Mouse (Mus musculus) neural tube, embryonic 15.5 days (tissue): ENCODE measurements at regions not wholly inside any gene's neighbourhood (a gene's known extent, or its start where the extent isn't known, plus 50 kb on each side); places are given as distances from the start of the nearest gene placed in this dataset.

Experiments
- ATAC-seq: fragments of 200-750 bp; cut with Nextera tagmentation; 2 replicates; pipeline ENCODE4 v1.8.0; 2017; ENCODE audit warnings: mild to moderate bottlenecking, moderate TSS enrichment, moderate library complexity; ENCODE audit not compliant: low FRiP score
- H3K27ac ChIP-seq: fragments of 300-500 bp; sonication (generic); replicated peaks from 2 replicates; pipeline ENCODE4 v1.5.1; 2015; ENCODE audit warnings: mild to moderate bottlenecking, inconsistent platforms
- H3K27me3 ChIP-seq: fragments of 300-500 bp; sonication (generic); replicated peaks from 2 replicates; pipeline ENCODE4 v1.6.1; 2015; ENCODE audit warnings: inconsistent platforms
- H3K36me3 ChIP-seq: fragments of 300-500 bp; sonication (generic); 2 replicates; pipeline ENCODE4 v1.6.1; 2015; ENCODE audit warnings: inconsistent platforms
- H3K4me1 ChIP-seq: fragments of 300-500 bp; sonication (generic); 2 replicates; pipeline ENCODE4 v1.6.1; 2015; ENCODE audit warnings: inconsistent platforms
- H3K4me2 ChIP-seq: fragments of 300-500 bp; sonication (generic); 2 replicates; pipeline ENCODE4 v1.6.1; 2015; ENCODE audit warnings: inconsistent platforms, mild to moderate bottlenecking, moderate library complexity
- H3K4me3 ChIP-seq: fragments of 300-500 bp; sonication (generic); replicated peaks from 2 replicates; pipeline ENCODE4 v1.5.1; 2015; ENCODE audit warnings: mild to moderate bottlenecking, inconsistent platforms
- H3K9ac ChIP-seq: fragments of 300-500 bp; sonication (generic); replicated peaks from 2 replicates; pipeline ENCODE4 v1.6.1; 2015; ENCODE audit warnings: mild to moderate bottlenecking, inconsistent platforms
- H3K9me3 ChIP-seq: fragments of 300-500 bp; sonication (generic); replicated peaks from 2 replicates; pipeline ENCODE4 v1.6.1; 2016; ENCODE audit warnings: inconsistent platforms
- WGBS: fragments of 180-500 bp; shearing (Covaris S2); methylation state at CpG from one replicate; pipeline ENCODE4 v1.1.7; 2015; ENCODE audit warnings: mixed read lengths; 5-methylcytosine and 5-hydroxymethylcytosine counted together

GRCm38 (mm10) chr13:58495390-58496073 is 92.4 kb upstream of the Hnrnpk start:
- WGBS, result 73% methylated on average over 12 of the region's 12 CpGs
- Histone ChIP-seq H3K4me1 (peaks cover 2% of the 10 kb centered on the region; the same call in 1 of the 2 replicates), H3K9ac (no peak overlapping the region), H3K4me3 (no peak overlapping the region), H3K27ac (no peak overlapping the region; the same call in 1 of the 2 replicates), H3K36me3 (no peaks in the 10 kb centered on the region), H3K27me3 (no peaks in the 10 kb centered on the region), H3K9me3 (no peaks in the 10 kb centered on the region), H3K4me2 (no peak overlapping the region)
- no peak for ATAC-seq

DNA sequence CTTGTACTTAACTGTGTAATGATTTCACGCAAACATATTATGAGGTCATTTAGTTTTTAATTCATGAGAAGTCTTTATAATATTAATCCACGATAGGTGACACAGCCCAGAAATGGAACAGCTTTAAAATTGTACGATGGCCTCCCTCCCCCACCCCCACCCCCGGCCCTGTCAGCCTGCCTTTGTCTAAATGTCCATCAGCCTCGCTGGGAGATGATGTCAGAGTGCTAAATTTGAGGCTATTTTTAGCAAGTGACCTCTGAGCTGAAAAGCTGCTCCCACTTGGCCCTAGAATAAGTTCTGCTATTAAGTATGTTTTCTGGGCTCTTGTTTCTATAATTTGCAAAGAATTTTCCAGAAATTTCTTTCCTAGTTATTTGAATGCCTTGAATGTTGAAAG is 91.6 kb upstream of the Hnrnpk start:
- Histone ChIP-seq H3K4me3 (no peak overlapping the region), H3K4me2 (no peak overlapping the region), H3K27me3 (no peaks in the 10 kb centered on the region), H3K4me1 (peaks cover 2% of the 10 kb centered on the region; the same call in 1 of the 2 replicates), H3K27ac (no peak overlapping the region), H3K9me3 (no peaks in the 10 kb centered on the region), H3K9ac (no peak overlapping the region), H3K36me3 (no peaks in the 10 kb centered on the region)
- no peak for ATAC-seq
- 61% methylated on average over 5 of the region's 5 CpGs for WGBS

DNA sequence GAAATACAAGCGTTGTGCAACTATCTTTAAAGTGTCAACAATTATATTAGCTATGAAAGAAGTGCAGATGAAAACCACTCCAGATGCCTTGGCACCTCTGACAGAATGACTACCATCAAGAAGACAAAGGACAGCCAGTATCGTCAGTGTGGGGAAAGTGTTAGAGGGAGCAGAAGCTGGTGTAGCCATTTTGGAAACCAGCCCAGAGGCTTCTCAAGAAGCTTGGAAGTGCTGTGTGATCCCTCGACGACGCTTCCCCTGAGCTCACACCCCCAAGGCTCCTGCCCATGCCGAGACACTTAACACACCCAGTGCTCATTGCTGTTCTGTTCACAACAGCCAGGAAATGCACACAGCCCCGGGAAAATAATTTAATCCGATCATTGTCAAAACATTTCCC is 87.7 kb upstream of the Hnrnpk start:
- Histone ChIP-seq H3K9ac (no peak overlapping the region), H3K4me2 (no peak overlapping the region), H3K4me3 (no peak overlapping the region), H3K27me3 (no peaks in the 10 kb centered on the region), H3K4me1 (peaks cover 6% of the 10 kb centered on the region; the same call in 1 of the 2 replicates), H3K9me3 (no peaks in the 10 kb centered on the region), H3K27ac (no peak overlapping the region), H3K36me3 (no peaks in the 10 kb centered on the region)
- 69% methylated on average over 8 of the region's 8 CpGs for WGBS
- ATAC-seq, result no peak

GRCm38 (mm10) chr13:58485011-58485410 is 81.9 kb upstream of the Hnrnpk start:
- no peak for ATAC-seq
- Histone ChIP-seq H3K36me3 (no peaks in the 10 kb centered on the region), H3K4me1 (peaks cover 17% of the 10 kb centered on the region), H3K4me3 (no peak overlapping the region), H3K27ac (no peak overlapping the region), H3K4me2 (no peak overlapping the region), H3K9me3 (no peaks in the 10 kb centered on the region), H3K9ac (no peak overlapping the region), H3K27me3 (no peaks in the 10 kb centered on the region)
- WGBS, result 62% methylated on average over 10 of the region's 10 CpGs

- Histone ChIP-seq H3K36me3 (no peaks in the 10 kb centered on the region), H3K27ac (no peak overlapping the region), H3K27me3 (no peaks in the 10 kb centered on the region), H3K4me1 (peaks cover 17% of the 10 kb centered on the region), H3K4me2 (no peak overlapping the region), H3K9me3 (no peaks in the 10 kb centered on the region), H3K9ac (no peak overlapping the region), H3K4me3 (no peak overlapping the region)
- no peak for ATAC-seq
- WGBS, result 71% methylated on average over 9 of the region's 9 CpGs
Measured at GRCm38 (mm10) chr13:58482701-58483100, 79.6 kb upstream of the Hnrnpk start.

DNA sequence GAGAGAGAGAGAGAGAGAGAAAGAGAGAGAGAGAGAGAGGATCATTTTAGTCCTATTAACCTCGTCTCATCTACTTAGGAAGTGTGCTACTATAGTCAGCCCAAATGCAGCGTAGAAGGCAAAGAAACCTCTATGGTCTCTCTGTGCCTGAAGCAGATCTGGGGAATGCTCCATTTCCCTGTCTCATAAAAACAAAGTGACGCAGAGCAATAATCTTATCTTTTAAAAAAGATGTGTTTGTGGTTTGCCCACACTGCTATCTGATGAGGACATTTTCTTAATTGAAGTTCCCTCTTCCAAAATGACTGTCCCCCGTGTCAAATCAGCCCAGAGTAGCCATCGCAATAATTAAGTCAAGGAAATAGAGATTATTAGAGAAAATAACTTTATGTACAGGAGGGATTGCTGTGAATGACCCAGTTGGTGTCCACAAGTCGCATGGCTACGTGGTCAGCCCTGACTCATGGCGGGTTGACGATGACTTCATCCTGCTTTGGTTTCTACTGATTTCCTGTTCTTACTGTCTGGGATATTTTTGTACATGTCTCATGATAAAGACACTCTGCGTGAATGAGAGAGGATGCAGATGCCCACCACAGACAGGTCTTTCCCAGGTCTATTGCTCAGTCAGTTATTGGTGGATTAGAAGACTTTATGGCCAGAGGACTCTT is 77.9 kb upstream of the Hnrnpk start:
- Histone ChIP-seq H3K4me2 (no peak overlapping the region), H3K4me1 (peaks cover 12% of the 10 kb centered on the region), H3K4me3 (no peak overlapping the region), H3K9ac (no peak overlapping the region), H3K9me3 (no peaks in the 10 kb centered on the region), H3K27ac (0 out of 2 replicates have a peak overlapping the region, but pooled peaks have one; percentile 3), H3K27me3 (no peaks in the 10 kb centered on the region), H3K36me3 (no peaks in the 10 kb centered on the region)
- ATAC-seq, result peak; percentile 56; the same call in 1 of the 2 replicates
- WGBS, result 71% methylated on average over 10 of the region's 10 CpGs

- Histone ChIP-seq H3K36me3 (no peaks in the 10 kb centered on the region), H3K27me3 (no peaks in the 10 kb centered on the region), H3K9ac (no peak overlapping the region), H3K4me2 (no peak overlapping the region), H3K4me3 (no peak overlapping the region), H3K27ac (0 out of 2 replicates have a peak overlapping the region, but pooled peaks have one; percentile 28), H3K4me1 (peaks cover 12% of the 10 kb centered on the region), H3K9me3 (no peaks in the 10 kb centered on the region)
- WGBS, result 41% methylated on average over 8 of the region's 8 CpGs
- ATAC-seq, result 0 out of 2 replicates have a peak, but pooled peaks have one; percentile 40
Measured at GRCm38 (mm10) chr13:58480388-58480927, 77.3 kb upstream of the Hnrnpk start.

- Histone ChIP-seq H3K4me3 (no peak overlapping the region), H3K27ac (no peak overlapping the region), H3K36me3 (no peaks in the 10 kb centered on the region), H3K9ac (no peak overlapping the region), H3K9me3 (no peaks in the 10 kb centered on the region), H3K4me2 (no peak overlapping the region), H3K27me3 (no peaks in the 10 kb centered on the region), H3K4me1 (peaks cover 12% of the 10 kb centered on the region)
- no peak for ATAC-seq
- 76% methylated on average over 5 of the region's 5 CpGs for WGBS
Measured at GRCm38 (mm10) chr13:58478438-58478837, 75.3 kb upstream of the Hnrnpk start.

DNA sequence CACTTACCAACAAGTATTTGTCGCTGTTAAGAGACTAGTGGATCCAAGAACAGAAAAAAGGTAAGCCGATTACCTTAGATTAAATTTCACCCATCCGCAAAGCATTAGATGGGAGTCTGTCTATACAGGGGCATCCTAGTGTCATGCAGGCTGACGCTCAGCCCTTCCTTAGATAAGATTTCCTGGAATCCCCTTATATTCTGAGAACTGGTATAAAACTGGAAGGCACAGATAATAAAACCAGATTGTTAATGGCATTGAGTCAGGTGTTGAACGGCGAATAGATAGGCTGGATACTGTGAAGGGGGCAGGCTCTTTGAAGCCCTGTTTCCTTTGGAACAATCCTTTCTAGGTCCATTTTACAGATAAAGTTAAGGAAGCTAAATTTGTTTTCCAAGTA is 74.1 kb upstream of the Hnrnpk start:
- Histone ChIP-seq H3K4me3 (no peak overlapping the region), H3K4me1 (peaks cover 12% of the 10 kb centered on the region), H3K9ac (no peak overlapping the region), H3K9me3 (no peaks in the 10 kb centered on the region), H3K36me3 (no peaks in the 10 kb centered on the region), H3K4me2 (no peak overlapping the region), H3K27ac (no peak overlapping the region), H3K27me3 (0 out of 2 replicates have a peak, but pooled peaks cover 3% of the 10 kb centered on the region)
- WGBS, result 90% methylated on average over 6 of the region's 6 CpGs
- no peak for ATAC-seq

DNA sequence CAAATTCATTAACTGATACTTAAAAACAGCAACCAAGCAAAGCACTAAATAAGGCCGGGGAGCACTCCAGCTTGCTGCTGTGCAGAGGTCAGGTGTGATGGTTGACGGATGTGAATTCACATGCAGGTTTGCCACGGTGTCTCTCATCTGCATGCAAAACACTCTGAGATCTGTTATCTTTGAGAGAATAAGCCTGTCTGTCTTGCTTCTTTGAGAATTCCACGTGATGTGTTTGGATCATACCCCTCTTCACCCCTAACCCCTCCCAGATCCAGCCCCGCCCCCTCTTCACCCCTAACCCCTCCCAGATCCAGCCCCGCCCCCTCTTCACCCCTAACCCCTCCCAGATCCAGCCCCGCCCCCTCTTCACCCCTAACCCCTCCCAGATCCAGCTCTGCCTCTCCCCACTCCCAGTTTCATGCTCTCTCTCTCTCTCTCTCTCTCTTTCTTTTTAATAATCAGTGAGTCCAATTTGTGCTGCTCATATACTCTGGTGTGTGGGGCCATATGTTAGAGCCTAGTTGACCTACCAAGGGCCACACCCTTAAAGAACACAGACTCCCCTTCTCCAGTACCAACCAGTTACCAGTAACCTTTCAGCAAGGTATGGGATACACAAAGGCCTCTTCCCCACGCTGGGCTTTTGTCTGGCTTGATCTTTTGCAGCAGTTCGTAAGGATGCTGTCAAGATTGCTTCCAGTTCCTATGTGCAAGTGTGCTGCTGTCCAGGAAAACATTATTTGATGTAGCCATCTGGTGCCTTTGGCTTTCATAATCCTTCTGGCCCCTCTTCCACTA is 73.1 kb upstream of the Hnrnpk start:
- H3K4me3 ChIP-seq, result no peak overlapping the region
- no peaks in the 10 kb centered on the region for H3K36me3 ChIP-seq
- no peak overlapping the region for H3K4me2 ChIP-seq
- H3K9me3 ChIP-seq, result no peaks in the 10 kb centered on the region
- no peak for ATAC-seq
- no peak overlapping the region for H3K9ac ChIP-seq
- H3K4me1 ChIP-seq, result peaks cover 17% of the 10 kb centered on the region
- H3K27ac ChIP-seq, result no peak overlapping the region
- 34% methylated on average over 9 of the region's 9 CpGs for WGBS
- 0 out of 2 replicates have a peak, but pooled peaks cover 3% of the 10 kb centered on the region for H3K27me3 ChIP-seq

DNA sequence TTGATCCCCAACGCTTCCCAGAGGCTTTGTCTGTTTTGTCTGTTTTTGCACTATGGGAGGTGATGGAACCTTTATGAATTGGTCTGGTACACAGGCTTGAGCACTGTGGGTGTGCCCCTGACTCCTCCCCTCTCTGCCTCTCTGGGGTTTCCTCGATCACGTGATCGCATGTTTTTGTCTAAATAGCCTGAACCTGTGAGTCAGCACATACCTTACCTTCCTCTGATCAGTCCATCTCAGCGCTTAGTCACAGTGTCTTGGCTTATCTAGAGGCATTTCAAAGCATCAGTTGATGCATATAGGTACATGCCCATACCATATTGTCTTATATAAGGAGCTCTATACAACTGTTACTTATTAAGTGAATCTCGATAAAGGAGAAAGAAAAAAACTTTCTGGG is 72.4 kb upstream of the Hnrnpk start:
- 52% methylated on average over 6 of the region's 6 CpGs for WGBS
- H3K27me3 ChIP-seq, result 0 out of 2 replicates have a peak, but pooled peaks cover 3% of the 10 kb centered on the region
- H3K36me3 ChIP-seq, result no peaks in the 10 kb centered on the region

More for the DNA sequence above, 72.4 kb upstream of the Hnrnpk start:
- ATAC-seq, result no peak
- no peak overlapping the region for H3K27ac ChIP-seq
- no peak overlapping the region for H3K9ac ChIP-seq
- H3K9me3 ChIP-seq, result no peaks in the 10 kb centered on the region
- H3K4me2 ChIP-seq, result no peak overlapping the region
- H3K4me1 ChIP-seq, result peaks cover 12% of the 10 kb centered on the region
- no peak overlapping the region for H3K4me3 ChIP-seq
